Mouse (Mus musculus): ENCODE measurements around the gene Tmem97.

GRCm38 (mm10) chr11:78499004-78499403 is 51.6 kb downstream of the Tmem97 start, which contains the start of gene Vtn:
- no peak for TF ChIP-seq POLR2A (IDR thresholded peaks at IDR 0.05; ENCODE audit: control insufficient read depth, extremely low read depth, insufficient read depth, low read length, poor library complexity)
- TF ChIP-seq CTCF (IDR thresholded peaks at IDR 0.05; ENCODE audit: borderline replicate concordance, control insufficient read depth, extremely low read depth, insufficient read depth, low read length, poor library complexity): no peak
